Mouse (Mus musculus) heart, embryonic 11.5 days (tissue): ENCODE results near the gene Tnf. TPM values are rescaled to one million over a fixed set of nuclear protein-coding genes. Genes with fewer than 3 reads are reported as not detected.

Experiments
- ATAC-seq: fragments of 200-750 bp; cut with Nextera tagmentation; replicated peaks from 2 replicates; pipeline ENCODE4 v1.8.0; 2017; ENCODE audit warnings: moderate library complexity; ENCODE audit not compliant: insufficient number of reproducible peaks, low FRiP score, low TSS enrichment
- H3K27ac ChIP-seq: fragments of 300-500 bp; sonication (generic); 2 replicates; pipeline ENCODE4 v1.5.1; 2014; ENCODE audit warnings: mild to moderate bottlenecking, low read depth, low read length
- H3K27me3 ChIP-seq: fragments of 300-500 bp; sonication (generic); 2 replicates; pipeline ENCODE4 v1.6.1; 2014; ENCODE audit warnings: mild to moderate bottlenecking, low read length, mixed read lengths; ENCODE audit not compliant: control insufficient read depth, insufficient read depth
- H3K36me3 ChIP-seq: fragments of 300-500 bp; sonication (generic); 2 replicates; pipeline ENCODE4 v1.6.1; 2014; ENCODE audit warnings: mild to moderate bottlenecking, low read length, moderate library complexity, mixed read lengths; ENCODE audit not compliant: control insufficient read depth, insufficient read depth
- H3K4me1 ChIP-seq: fragments of 300-500 bp; sonication (generic); 2 replicates; pipeline ENCODE4 v1.6.1; 2014; ENCODE audit warnings: low read length; ENCODE audit not compliant: control insufficient read depth, insufficient read depth
- H3K4me2 ChIP-seq: fragments of 300-500 bp; sonication (generic); 2 replicates; pipeline ENCODE4 v1.6.1; 2014; ENCODE audit warnings: mild to moderate bottlenecking, moderate library complexity
- H3K4me3 ChIP-seq: fragments of 300-500 bp; sonication (generic); 2 replicates; pipeline ENCODE4 v1.5.1; 2014; ENCODE audit warnings: low read depth, low read length
- H3K9ac ChIP-seq: fragments of 300-500 bp; sonication (generic); 2 replicates; pipeline ENCODE4 v1.6.1; 2014; ENCODE audit warnings: mild to moderate bottlenecking, low read depth, low read length, moderate library complexity
- H3K9me3 ChIP-seq: fragments of 300-500 bp; sonication (generic); replicated peaks from 2 replicates; pipeline ENCODE4 v1.6.1; 2016; ENCODE audit warnings: low read length; ENCODE audit not compliant: control insufficient read depth
- WGBS: fragments of 180-500 bp; shearing (Covaris S2); extraction: QIAGEN DNeasy Blood & Tissue Kit; methylation state at CpG from one replicate; pipeline ENCODE4 v1.1.7; 2014; ENCODE audit not compliant: insufficient replicate concordance; 5-methylcytosine and 5-hydroxymethylcytosine counted together
- polyA plus RNA-seq: library from polyadenylated mRNA; unstranded; fragments of >200 nt; fragmentation: Nextera tagmentation; extraction: Ambion mirVana; gene quantifications from 2 replicates; pipeline ENCODE4 v1.2.1, GENCODE M21; 2014

Tnf gene
- polyA plus RNA-seq, 1 experiment from 2014 or later = not detected

DNA sequence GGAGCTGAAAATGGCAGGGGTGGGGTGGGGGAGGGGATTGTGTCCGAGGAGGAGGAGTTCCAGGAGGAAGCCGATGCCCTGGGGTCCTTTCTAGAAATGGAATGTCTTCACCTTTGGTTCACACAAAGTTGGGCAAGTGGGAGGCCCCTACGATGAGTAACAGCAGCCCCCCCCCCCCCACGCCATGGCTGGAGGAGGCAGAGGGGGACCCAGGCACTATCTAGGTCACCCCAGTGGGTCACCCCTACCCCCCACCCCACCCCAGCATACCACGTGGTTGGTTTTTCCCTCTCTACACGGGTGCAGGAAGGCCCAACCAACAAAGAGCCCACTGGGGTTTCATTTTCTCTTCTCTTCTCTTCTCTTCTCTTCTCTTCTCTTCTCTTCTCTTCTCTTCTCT lies 4.7 kb downstream of the Tnf start:
- ATAC-seq = no peak
- Histone ChIP-seq H3K9me3 (no peaks in the 10 kb centered on the region), H3K27me3 (peaks cover 63% of the 10 kb centered on the region), H3K36me3 (no peaks in the 10 kb centered on the region), H3K4me3 (no peak overlapping the region), H3K4me2 (no peak overlapping the region), H3K9ac (no peak overlapping the region), H3K4me1 (peaks cover 9% of the 10 kb centered on the region; the same call in 1 of the 2 replicates), H3K27ac (no peak overlapping the region)
- WGBS = 18% methylated on average over 5 of the region's 6 CpGs

DNA sequence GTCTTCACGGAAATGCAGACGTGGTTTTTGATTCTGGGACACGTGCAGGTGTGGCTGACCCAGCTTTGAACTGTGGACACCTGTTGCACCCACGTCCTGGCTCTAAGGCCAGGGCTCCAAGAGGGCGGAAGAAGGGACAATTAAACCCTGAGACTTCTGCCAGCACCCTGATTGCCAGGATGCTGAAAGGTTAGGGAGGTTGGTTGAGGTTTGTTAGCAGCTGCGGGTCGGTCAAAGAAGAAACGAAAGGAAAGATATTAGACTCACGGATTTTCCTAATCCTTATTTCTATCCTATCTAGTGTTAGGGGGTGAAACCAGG lies 5.5 kb downstream of the Tnf start:
- WGBS = 29% methylated on average over 9 of the region's 9 CpGs
- Histone ChIP-seq H3K36me3 (no peaks in the 10 kb centered on the region), H3K9me3 (no peaks in the 10 kb centered on the region), H3K4me3 (peak overlapping the region; percentile 49), H3K9ac (no peak overlapping the region), H3K4me2 (peak overlapping the region; percentile 85), H3K4me1 (peaks cover 9% of the 10 kb centered on the region; the same call in 1 of the 2 replicates), H3K27me3 (peaks cover 55% of the 10 kb centered on the region), H3K27ac (no peak overlapping the region)
- ATAC-seq = no peak

DNA sequence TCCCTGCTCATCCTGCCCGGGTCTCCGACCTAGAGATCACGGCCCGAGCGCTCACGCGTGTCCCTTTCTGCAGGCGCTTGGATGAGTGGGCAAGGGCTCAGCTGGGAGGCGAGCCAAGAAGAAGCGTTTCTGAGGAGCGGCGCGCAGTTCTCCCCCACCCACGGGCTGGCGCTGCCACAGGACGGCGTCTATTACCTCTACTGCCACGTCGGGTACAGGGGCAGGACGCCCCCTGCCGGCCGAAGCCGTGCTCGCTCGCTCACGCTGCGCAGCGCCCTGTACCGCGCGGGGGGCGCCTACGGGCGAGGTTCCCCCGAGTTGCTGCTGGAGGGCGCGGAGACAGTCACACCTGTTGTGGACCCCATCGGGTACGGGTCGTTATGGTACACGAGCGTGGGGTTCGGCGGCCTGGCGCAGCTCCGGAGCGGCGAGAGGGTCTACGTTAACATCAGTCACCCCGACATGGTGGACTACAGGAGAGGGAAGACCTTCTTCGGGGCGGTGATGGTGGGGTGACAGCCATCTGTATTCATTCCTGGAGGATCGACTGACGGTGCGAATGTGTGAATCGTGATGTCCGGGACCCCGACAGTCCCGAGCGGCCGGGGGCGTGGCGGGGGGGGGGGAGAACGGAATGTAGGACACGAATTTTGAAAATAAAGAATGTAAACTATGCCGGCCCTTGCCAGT lies 6.0 kb downstream of the Tnf start:
- WGBS = 2% methylated on average over 66 of the region's 66 CpGs
- no peaks in the 10 kb centered on the region for H3K36me3 ChIP-seq
- no peak overlapping the region for H3K27ac ChIP-seq
- H3K4me2 ChIP-seq = peak overlapping the region; percentile 85
- peaks cover 9% of the 10 kb centered on the region; the same call in 1 of the 2 replicates for H3K4me1 ChIP-seq
- ATAC-seq = peak; percentile 66; the same call in 1 of the 2 replicates
- H3K9me3 ChIP-seq = no peaks in the 10 kb centered on the region
- H3K4me3 ChIP-seq = peak overlapping the region; percentile 49
- peaks cover 50% of the 10 kb centered on the region for H3K27me3 ChIP-seq
- peak overlapping the region; percentile 63; the same call in 1 of the 2 replicates for H3K9ac ChIP-seq

DNA sequence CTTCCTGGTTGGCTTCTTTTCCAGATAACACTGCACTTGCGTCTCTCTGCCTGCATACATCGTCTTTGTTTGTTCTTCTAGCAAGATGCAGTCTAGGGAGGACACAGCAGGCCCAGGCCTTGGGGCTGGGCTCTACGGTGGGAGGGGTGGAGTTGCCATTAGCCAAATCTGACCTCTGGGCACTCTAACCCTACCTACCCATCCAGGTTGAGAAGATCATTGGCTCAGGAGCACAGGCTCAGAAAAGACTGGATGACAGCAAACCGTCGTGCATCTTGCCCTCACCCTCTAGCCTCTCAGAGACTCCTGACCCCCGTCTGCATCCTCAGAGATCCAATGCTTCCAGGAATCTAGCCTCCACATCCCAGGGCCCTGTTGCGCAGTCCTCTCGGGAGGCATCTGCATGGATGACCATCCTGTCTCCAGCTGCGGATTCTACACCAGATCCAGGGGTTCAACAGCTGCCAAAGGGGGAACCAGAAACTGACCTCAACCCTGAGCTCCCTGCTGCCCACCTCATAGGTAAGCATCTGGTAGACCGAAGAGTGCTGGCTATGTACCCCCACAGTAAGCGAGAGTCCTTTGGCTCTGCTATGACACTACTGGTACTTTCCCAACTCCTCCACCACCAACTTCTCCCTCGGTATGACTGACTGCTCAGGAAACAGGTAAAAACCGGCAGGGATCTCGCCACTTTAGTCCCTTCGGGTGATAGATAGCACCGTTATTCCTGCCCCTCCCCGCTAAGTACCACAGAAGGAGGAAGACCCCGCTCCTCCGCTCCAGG lies 6.8 kb downstream of the Tnf start:
- ATAC-seq = no peak
- H3K4me1 ChIP-seq = peaks cover 9% of the 10 kb centered on the region; the same call in 1 of the 2 replicates
- no peak overlapping the region for H3K27ac ChIP-seq
- H3K27me3 ChIP-seq = peaks cover 44% of the 10 kb centered on the region
- H3K36me3 ChIP-seq = no peaks in the 10 kb centered on the region
- WGBS = 34% methylated on average over 19 of the region's 19 CpGs
- peak overlapping the region; percentile 85 for H3K4me2 ChIP-seq
- peak overlapping the region; percentile 49 for H3K4me3 ChIP-seq
- H3K9me3 ChIP-seq = no peaks in the 10 kb centered on the region
- H3K9ac ChIP-seq = peak overlapping the region; percentile 63; the same call in 1 of the 2 replicates

DNA sequence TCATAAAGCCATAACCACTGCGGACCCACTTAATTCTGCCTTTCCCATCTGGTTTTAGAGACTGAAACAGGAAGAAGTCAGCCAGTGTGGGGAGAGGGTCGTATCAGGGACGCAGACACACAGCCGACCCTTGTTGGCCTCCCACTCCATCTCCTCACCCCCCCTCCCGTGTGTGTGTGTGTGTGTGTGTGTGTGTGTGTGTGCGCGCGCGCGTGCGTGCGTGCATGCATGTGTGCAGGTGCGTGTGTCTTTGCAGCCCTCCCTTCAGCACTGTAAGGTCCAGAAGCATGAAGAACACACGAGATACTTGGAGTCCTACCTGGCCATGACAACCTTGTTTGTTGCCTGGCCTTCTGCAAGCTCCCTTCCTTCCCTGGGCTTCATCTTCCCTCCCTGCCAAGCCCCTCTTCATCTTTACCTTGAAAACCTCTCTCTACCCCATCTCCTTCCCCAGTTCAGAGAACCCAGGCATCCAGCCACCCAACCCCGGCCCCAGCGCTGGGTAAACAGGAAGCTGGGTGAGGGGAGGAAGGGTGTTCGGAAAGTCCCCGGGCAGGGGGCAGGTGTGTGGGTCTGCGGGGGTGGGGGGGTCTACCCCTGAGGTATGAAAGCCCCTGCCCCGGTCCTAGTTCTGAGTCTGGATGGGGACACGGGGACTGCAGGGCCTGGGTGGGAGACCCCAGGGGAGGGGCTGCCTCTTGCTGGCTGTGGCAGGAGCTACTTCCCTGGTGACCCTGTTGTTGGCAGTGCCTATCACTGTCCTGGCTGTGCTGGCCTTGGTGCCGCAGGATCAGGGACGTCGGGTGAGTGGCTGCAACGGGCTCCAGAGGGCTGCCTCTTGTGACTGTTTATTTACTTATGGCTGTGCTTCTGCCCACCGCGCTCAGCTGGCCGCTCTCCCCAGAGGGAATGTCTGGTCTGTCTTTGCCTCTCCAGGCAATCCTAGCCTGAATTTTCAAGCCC lies 7.6 kb downstream of the Tnf start, which contains the start of gene Ltb:
TSS of gene Ltb (plus strand) at position 559 of the 963 bp plus-strand sequence.
- Histone ChIP-seq H3K9me3 (no peaks in the 10 kb centered on the region), H3K4me3 (peak within 1 kb of the TSS; percentile 49; the same call in 1 of the 2 replicates), H3K27me3 (peaks cover 42% of the 10 kb centered on the region), H3K27ac (no peak within 1 kb of the TSS), H3K9ac (no peak within 1 kb of the TSS), H3K36me3 (no peaks in the 10 kb centered on the region), H3K4me2 (peak within 1 kb of the TSS; percentile 85), H3K4me1 (peaks cover 9% of the 10 kb centered on the region; the same call in 1 of the 2 replicates)
- WGBS = 40% methylated on average over 22 of the region's 28 CpGs
- ATAC-seq = no peak

DNA sequence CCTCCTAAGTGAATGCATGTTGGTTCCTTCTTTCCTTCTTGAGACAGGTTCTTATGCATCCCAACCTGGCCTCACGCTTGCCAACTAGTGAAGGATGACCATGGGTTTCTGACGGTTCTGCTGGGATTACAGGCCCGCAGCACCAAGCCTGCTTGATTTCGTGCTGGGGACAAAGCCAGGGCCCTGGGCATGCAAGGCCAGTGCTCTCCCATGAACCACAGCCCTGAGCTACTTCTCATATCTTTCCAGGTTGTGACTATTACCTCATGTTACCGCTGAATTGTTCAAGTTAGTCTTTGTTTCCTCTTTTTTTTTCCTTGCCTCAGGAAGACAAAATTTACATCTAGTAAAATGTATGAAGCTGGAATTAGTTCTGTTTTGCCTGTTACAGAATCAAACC lies 8.9 kb downstream of the Tnf start:
- ATAC-seq = no peak
- H3K4me2 ChIP-seq = no peak overlapping the region
- H3K36me3 ChIP-seq = no peaks in the 10 kb centered on the region
- no peak overlapping the region for H3K4me3 ChIP-seq
- no peaks in the 10 kb centered on the region for H3K9me3 ChIP-seq
- peaks cover 9% of the 10 kb centered on the region; the same call in 1 of the 2 replicates for H3K4me1 ChIP-seq
- no peak overlapping the region for H3K27ac ChIP-seq
- WGBS = 77% methylated on average over 5 of the region's 5 CpGs
- no peak overlapping the region for H3K9ac ChIP-seq
- peaks cover 36% of the 10 kb centered on the region for H3K27me3 ChIP-seq

DNA sequence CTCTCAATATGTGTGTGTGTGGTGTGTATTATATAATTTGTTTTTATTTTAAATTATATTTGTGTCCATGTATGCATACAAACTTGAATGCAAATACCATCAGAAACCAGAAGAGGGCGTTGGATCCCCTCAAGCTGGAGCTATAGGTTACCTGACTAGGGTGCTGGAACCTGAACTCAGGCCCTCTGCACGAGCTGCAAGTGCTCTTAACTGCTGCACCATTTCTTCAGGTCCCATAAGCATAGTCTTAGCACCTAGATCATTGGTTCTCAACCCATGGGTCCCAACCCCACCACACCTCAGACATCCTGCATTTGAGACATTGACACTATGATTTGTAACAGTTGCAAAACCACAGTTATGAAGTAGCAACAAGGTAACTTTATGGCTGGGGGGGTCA lies 10.1 kb downstream of the Tnf start:
- Histone ChIP-seq H3K9ac (no peak overlapping the region), H3K9me3 (no peaks in the 10 kb centered on the region), H3K4me1 (peaks cover 9% of the 10 kb centered on the region; the same call in 1 of the 2 replicates), H3K4me2 (no peak overlapping the region), H3K27ac (no peak overlapping the region), H3K4me3 (no peak overlapping the region), H3K36me3 (no peaks in the 10 kb centered on the region), H3K27me3 (peaks cover 29% of the 10 kb centered on the region)
- ATAC-seq = no peak
- 59% methylated on average over 2 of the region's 2 CpGs for WGBS

DNA sequence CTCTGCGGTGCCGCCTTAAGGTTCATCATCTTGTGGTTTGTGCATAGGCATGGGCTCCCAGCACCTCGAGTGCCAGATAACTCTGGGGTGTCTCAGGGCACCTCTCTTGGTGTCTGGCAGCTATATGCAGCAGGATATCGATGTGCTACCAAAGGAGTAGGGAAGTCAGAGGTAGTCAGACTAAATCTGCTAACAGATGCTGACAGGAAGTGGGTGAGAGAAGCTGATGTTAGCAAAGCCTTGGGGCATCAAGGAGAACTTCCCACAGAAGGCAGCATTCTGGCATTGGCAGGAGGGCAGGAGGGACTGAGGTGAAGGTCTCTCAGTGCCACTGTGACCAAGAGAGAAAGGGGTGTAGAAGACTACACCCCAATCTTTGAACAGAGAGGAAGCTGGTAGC lies 11.7 kb downstream of the Tnf start:
- Histone ChIP-seq H3K4me3 (no peak overlapping the region), H3K9ac (no peak overlapping the region), H3K4me2 (no peak overlapping the region), H3K36me3 (no peaks in the 10 kb centered on the region), H3K27ac (no peak overlapping the region), H3K9me3 (no peaks in the 10 kb centered on the region), H3K27me3 (peaks cover 13% of the 10 kb centered on the region), H3K4me1 (no peaks in the 10 kb centered on the region)
- no peak for ATAC-seq
- 58% methylated on average over 4 of the region's 4 CpGs for WGBS
